Mouse (Mus musculus) MEL (cell line): ENCODE measurements around the gene 1700086D15Rik.

Experiments
- CTCF ChIP-seq, 3 experiments: IDR thresholded peaks in 2 of 3; conservative IDR thresholded peaks in 1 of 3; 2 replicates each; pipeline ENCODE4 v1.5.1; 2011 to 2012; ENCODE audit warnings: low read length in 3 of 3, low read depth in 2 of 3, mild to moderate bottlenecking in 2 of 3, improper control_type of control experiment in 1 of 3, inconsistent platforms in 1 of 3, mixed read lengths in 1 of 3, moderate library complexity in 1 of 3; ENCODE audit not compliant: control insufficient read depth in 1 of 3, insufficient read depth in 1 of 3, poor library complexity in 1 of 3, severe bottlenecking in 1 of 3
- GABPA ChIP-seq: IDR thresholded peaks from 2 replicates; pipeline ENCODE4 v1.6.1; 2012; ENCODE audit warnings: low read depth, mild to moderate bottlenecking, inconsistent platforms, low read length, improper control_type of control experiment, moderate library complexity
- POLR2A ChIP-seq, 2 experiments: IDR thresholded peaks; 2 replicates each; pipeline ENCODE4 v1.6.1; 2011 to 2012; ENCODE audit warnings: low read length in 2 of 2, mild to moderate bottlenecking in 2 of 2, control low read depth in 1 of 2, improper control_type of control experiment in 1 of 2, low read depth in 1 of 2, moderate library complexity in 1 of 2; ENCODE audit not compliant: control insufficient read depth in 1 of 2, insufficient read depth in 1 of 2, poor library complexity in 1 of 2

GRCm38 (mm10) chr11:65111651-65112050 is 48.0 kb downstream of the 1700086D15Rik start:
- TF ChIP-seq POLR2A (IDR thresholded peaks at IDR 0.05; ENCODE audit: control insufficient read depth in 1 of 2, insufficient read depth in 1 of 2, low read depth in 1 of 2, low read length in 2 of 2, poor library complexity in 1 of 2), result no peak
- no peak for TF ChIP-seq CTCF (IDR thresholded peaks at IDR 0.05 in 2 of 3, conservative IDR thresholded peaks at IDR 0.05 in 1 of 3; ENCODE audit: control insufficient read depth in 1 of 3, insufficient read depth in 1 of 3, low read depth in 2 of 3, low read length in 3 of 3, poor library complexity in 1 of 3, severe bottlenecking in 1 of 3)
- no peak for TF ChIP-seq GABPA
